Mouse (Mus musculus) forebrain, embryonic 13.5 days (tissue): ENCODE data around the gene Sh3gl2. TPM values are rescaled to one million over a fixed set of nuclear protein-coding genes. Genes with fewer than 3 reads are reported as not detected.

ENCODE experiments used
- ATAC-seq: fragments of 200-750 bp; cut with Nextera tagmentation; 2 replicates; pipeline ENCODE4 v1.8.0; 2017
- H3K27ac ChIP-seq: fragments of 300-500 bp; sonication (generic); 2 replicates; pipeline ENCODE4 v1.5.1; 2015; ENCODE audit warnings: inconsistent platforms, mild to moderate bottlenecking, moderate library complexity
- H3K27me3 ChIP-seq: fragments of 300-500 bp; sonication (generic); 2 replicates; pipeline ENCODE4 v1.6.1; 2015; ENCODE audit warnings: mild to moderate bottlenecking, inconsistent platforms
- H3K36me3 ChIP-seq: fragments of 300-500 bp; sonication (generic); 2 replicates; pipeline ENCODE4 v1.6.1; 2015; ENCODE audit warnings: mild to moderate bottlenecking, inconsistent platforms; ENCODE audit not compliant: poor library complexity, severe bottlenecking
- H3K4me1 ChIP-seq: fragments of 300-500 bp; sonication (generic); 2 replicates; pipeline ENCODE4 v1.6.1; 2015; ENCODE audit warnings: inconsistent platforms
- H3K4me2 ChIP-seq: fragments of 300-500 bp; sonication (generic); 2 replicates; pipeline ENCODE4 v1.6.1; 2015; ENCODE audit warnings: inconsistent platforms, mild to moderate bottlenecking, moderate library complexity
- H3K4me3 ChIP-seq: fragments of 300-500 bp; sonication (generic); 2 replicates; pipeline ENCODE4 v1.5.1; 2015; ENCODE audit warnings: mild to moderate bottlenecking, inconsistent platforms
- H3K9ac ChIP-seq: fragments of 300-500 bp; sonication (generic); 2 replicates; pipeline ENCODE4 v1.6.1; 2015; ENCODE audit warnings: mild to moderate bottlenecking, inconsistent platforms
- H3K9me3 ChIP-seq: fragments of 300-500 bp; sonication (generic); replicated peaks from 2 replicates; pipeline ENCODE4 v1.6.1; 2016; ENCODE audit warnings: inconsistent platforms
- WGBS: fragments of 180-500 bp; shearing (Covaris S2); methylation state at CpG from one replicate; pipeline ENCODE4 v1.1.7; 2015; 5-methylcytosine and 5-hydroxymethylcytosine counted together
- polyA plus RNA-seq: library from polyadenylated mRNA; unstranded; fragments of >200 nt; fragmentation: Nextera tagmentation; extraction: Ambion mirVana; gene quantifications from 2 replicates; pipeline ENCODE4 v1.2.1, GENCODE M21; 2015

Gene Sh3gl2
- polyA plus RNA-seq, 1 experiment from 2014 or later: 30.9 TPM

DNA sequence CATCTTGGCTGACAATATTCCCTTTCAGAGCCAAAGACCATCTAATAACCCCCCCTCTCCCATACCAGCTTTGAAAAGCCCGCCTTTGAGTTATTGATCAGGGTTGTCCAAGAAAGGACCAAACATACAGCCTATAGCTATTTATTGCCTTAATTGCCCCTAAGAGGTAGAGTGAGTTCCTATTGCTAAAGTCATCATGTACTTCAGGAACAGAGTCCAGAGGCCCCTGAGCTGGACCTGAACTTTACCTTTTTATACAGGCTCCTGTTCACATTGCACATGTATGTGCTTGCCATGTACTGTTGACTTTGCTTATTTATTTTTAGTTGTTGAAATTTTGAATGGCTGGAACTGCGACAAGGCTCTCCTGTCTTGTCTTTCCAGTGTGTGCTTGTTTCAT, 37.6 kb downstream of the Sh3gl2 start:
- no peak for ATAC-seq
- 96% methylated on average over 2 of the region's 2 CpGs for WGBS
- Histone ChIP-seq H3K27me3 (peaks cover 13% of the 10 kb centered on the region), H3K4me1 (no peaks in the 10 kb centered on the region), H3K9me3 (no peaks in the 10 kb centered on the region), H3K9ac (no peak overlapping the region), H3K36me3 (no peaks in the 10 kb centered on the region), H3K27ac (no peak overlapping the region), H3K4me2 (no peak overlapping the region), H3K4me3 (no peak overlapping the region)

DNA sequence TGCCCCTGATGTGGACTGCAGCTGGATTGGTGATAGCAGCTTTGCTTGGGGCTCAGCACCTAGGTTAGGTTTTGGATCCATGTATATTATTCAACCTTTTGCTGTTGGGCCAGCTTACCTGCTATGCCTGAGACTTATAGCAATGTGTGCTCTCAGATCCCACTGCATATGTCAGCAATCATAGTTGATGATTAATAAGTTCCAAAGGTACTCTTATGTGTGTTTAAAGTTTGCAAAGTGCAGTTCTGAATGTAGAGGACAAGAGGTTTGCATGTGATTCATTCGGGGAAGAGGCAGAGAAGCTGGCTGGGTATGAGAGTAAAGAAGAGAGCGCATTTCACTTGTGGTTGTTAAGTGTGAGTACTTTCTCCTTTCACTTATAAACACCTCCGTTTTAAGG, 43.7 kb downstream of the Sh3gl2 start:
- peaks cover 21% of the 10 kb centered on the region for H3K4me1 ChIP-seq

DNA sequence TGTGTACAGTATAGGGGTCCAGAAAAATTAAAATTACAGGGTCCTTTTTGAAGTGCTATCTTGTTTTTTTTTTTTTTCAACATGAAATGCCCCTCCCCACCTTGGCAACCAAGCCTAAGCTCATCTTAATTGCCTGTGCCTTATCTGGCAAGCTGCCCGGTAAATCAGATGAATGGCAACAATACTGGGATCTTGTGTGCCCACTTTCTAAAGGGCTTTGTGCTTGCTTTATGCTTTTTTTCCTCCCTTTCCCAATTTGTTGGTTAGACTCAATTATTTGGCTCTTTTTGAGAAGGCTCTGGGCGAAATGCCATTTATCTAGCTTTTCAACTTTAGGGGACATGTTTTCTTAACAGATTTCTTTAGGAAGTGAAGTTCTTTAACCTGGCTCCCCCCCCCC, 45.3 kb downstream of the Sh3gl2 start:
- H3K36me3 ChIP-seq: no peaks in the 10 kb centered on the region
- H3K4me2 ChIP-seq: no peak overlapping the region
- peaks cover 53% of the 10 kb centered on the region for H3K27me3 ChIP-seq
- no peak overlapping the region for H3K4me3 ChIP-seq
- H3K9ac ChIP-seq: no peak overlapping the region
- no peaks in the 10 kb centered on the region for H3K9me3 ChIP-seq
- no peak overlapping the region for H3K27ac ChIP-seq
- peak; percentile 80 for ATAC-seq
- WGBS: 4% methylated on average over 2 of the region's 2 CpGs
- H3K4me1 ChIP-seq: peaks cover 21% of the 10 kb centered on the region

More for the DNA sequence above, 43.7 kb downstream of the Sh3gl2 start:
- ATAC-seq: no peak
- Histone ChIP-seq H3K27me3 (peaks cover 49% of the 10 kb centered on the region), H3K4me2 (no peak overlapping the region), H3K4me3 (no peak overlapping the region), H3K9ac (no peak overlapping the region), H3K36me3 (no peaks in the 10 kb centered on the region), H3K9me3 (no peaks in the 10 kb centered on the region), H3K27ac (no peak overlapping the region)
- 90% methylated on average over 3 of the region's 3 CpGs for WGBS

DNA sequence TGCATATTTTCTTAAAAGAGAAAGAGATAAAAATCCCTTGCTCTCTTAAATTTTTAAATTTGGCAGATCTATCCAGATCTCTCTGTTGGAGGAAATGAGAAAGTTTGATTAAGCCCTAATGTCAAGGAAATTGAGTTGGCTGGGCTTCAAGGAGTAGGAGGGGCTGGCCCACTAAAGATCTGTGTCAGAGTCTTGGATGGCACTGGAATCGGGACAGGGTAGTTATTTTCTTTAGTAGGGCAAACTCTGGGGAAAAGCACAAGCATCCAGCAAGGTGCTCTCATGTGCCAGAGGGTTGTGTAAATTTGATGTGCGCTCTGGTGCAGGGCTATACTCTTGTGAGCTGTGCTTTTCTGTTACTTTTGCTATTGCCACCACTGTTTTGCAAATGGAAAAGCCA, 45.9 kb downstream of the Sh3gl2 start:
- peak; percentile 48 for ATAC-seq
- Histone ChIP-seq H3K36me3 (no peaks in the 10 kb centered on the region), H3K4me1 (peaks cover 21% of the 10 kb centered on the region), H3K9ac (no peak overlapping the region), H3K27me3 (peaks cover 52% of the 10 kb centered on the region), H3K27ac (no peak overlapping the region), H3K9me3 (no peaks in the 10 kb centered on the region), H3K4me2 (no peak overlapping the region; the same call in 1 of the 2 replicates), H3K4me3 (no peak overlapping the region)
- WGBS: 41% methylated on average over 2 of the region's 2 CpGs

DNA sequence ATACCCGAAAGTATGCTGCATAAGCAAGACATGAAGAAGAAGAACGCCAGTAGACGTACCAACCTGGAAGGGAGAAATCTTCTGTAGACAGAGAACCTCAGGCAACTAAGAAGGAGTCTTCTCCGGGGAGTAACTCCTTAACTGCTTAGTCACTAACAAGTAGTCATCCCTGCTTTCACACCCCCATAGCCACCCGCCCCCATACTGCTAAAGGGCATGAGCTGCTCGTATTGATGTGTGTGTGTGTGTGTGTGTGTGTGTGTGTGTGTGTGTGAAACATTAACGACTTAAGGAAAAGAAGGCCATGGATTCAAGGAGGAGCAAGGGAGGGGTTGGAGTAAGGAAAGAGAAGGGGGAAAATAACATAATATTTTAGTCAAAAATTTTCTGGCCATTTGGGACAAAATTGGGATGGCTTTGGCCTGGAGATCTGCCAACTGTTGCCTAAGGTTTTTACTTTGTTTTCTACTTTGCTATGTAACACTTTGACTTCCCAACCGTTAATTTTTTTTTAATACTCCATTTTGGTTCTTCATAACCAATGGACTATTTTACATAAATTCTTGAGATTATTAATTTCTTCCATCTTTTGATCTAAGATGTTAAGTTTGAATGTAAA, 51.0 kb downstream of the Sh3gl2 start:
- no peak overlapping the region for H3K4me3 ChIP-seq
- H3K9me3 ChIP-seq: no peaks in the 10 kb centered on the region
- peaks cover 34% of the 10 kb centered on the region for H3K4me1 ChIP-seq
- no peaks in the 10 kb centered on the region for H3K36me3 ChIP-seq
- WGBS: 85% methylated on average over 8 of the region's 8 CpGs
- no peak for ATAC-seq
- peaks cover 21% of the 10 kb centered on the region; the same call in 1 of the 2 replicates for H3K27me3 ChIP-seq
- H3K4me2 ChIP-seq: no peak overlapping the region
- no peak overlapping the region for H3K9ac ChIP-seq
- H3K27ac ChIP-seq: no peak overlapping the region

DNA sequence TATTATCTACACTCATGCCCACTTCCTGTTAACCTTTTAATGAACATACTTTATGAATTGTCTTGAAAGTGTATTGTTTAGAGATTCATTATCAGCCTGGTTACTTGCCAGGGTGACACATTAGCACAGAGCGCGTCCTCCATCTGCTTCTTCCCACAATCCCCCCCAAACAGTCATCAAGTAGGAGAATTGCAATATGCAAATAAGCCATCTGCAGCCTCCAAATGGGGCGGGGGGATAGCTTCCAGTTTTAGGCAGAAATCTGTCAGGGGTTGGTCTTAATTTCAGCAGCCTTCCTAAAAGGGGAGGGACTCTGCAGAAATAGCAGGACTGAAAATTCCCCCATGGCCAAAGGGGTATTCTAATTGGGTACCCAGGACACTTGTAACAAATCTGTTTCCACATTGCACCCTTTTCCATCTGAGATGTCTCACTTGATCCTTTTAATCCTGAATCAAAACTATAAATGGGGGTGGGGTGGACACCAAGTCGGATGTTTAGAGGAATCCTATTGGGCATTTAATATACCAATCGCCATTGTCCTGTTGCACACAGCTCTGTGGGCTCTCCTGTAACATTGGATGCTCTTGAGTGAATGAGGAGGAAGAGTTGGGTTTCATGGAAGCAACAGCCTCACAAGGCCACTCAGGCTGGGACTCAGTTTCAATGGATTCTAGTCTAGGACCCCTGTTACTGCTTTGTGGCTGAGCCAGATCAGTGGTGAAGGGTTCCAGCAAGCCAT, 51.7 kb downstream of the Sh3gl2 start:
- WGBS: 58% methylated on average over 5 of the region's 5 CpGs
- no peak overlapping the region for H3K9ac ChIP-seq
- H3K4me3 ChIP-seq: no peak overlapping the region
- H3K27me3 ChIP-seq: peaks cover 15% of the 10 kb centered on the region; the same call in 1 of the 2 replicates
- peak; percentile 89 for ATAC-seq
- peaks cover 28% of the 10 kb centered on the region for H3K4me1 ChIP-seq
- peak overlapping the region; percentile 63 for H3K27ac ChIP-seq
- H3K9me3 ChIP-seq: no peaks in the 10 kb centered on the region
- no peak overlapping the region for H3K4me2 ChIP-seq
- H3K36me3 ChIP-seq: no peaks in the 10 kb centered on the region

DNA sequence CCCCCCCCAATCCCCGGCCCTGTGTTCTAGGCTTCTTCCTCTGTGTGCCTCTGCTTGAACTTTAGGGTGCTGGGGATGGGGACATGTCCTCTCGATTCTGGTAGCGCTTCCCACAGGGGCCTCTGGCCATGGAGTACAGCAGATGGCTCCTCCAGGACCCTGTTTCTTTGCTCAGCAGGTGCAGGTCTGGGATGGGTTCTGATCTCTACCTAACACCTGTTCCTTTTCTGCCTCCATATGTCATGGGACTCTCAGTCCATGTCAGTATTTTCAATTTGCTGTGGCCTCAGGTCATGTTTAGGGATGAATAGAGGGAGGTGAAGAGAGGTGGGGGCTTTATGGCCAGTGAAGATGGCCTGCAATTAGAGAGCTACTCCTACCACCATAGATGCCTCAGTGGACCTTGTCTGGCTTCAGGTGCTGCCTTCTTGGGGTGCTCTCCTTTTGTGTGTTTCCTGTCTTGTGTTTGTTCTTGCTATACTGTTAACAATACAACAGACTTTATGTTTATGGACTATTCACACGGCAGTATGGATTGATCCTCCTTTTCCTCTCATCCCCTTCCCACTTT, 52.9 kb downstream of the Sh3gl2 start:
- Histone ChIP-seq H3K36me3 (no peaks in the 10 kb centered on the region), H3K4me2 (no peak overlapping the region), H3K27me3 (peaks cover 6% of the 10 kb centered on the region; the same call in 1 of the 2 replicates), H3K4me1 (peaks cover 28% of the 10 kb centered on the region), H3K27ac (no peak overlapping the region), H3K4me3 (no peak overlapping the region), H3K9ac (no peak overlapping the region), H3K9me3 (no peaks in the 10 kb centered on the region)
- WGBS: 93% methylated on average over 3 of the region's 4 CpGs
- ATAC-seq: no peak

DNA sequence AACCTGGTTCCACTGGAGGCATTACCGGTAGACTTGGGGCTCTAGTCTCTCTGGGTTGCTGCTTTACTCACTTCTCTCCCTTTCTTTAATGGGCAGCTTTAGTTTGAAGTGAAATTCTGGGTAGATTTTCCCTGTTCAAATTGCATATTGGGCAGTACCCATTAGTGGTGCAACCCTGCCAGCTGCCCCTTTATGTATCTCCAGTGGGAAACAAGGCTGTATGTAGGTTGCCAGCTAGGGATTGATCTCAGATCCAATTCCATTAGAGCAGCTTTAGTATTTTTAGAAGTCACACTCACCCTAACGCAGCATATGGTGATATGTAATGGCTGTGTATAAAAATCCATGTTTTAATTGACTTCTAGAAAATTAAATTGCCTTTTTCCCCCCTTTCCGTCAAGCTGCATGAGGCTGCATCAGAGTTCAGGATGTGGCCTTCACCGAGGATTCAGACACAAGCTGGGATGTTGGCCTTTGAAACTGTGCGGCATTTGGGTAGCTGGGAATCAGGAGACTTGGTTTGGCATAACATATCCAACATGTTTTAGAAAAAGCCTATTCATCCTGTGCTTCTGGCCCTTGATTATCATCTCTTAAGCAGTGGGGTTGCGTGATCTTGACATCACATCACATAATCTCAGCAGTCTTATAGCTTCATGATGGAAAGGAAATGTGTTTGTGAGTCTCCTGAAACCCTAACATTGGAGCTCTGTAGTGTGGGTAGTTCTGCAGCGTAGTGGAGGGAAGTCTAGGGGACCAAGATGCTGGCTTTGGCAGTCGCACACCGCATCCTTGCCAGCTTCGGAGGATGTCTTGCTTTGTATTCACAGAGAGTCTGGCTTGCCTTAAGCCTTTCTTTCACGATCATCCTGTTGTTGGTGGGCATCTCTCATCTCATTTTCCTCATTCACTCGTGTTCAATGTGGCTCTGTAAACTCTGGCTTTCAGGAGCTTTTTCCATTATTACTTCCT, 56.0 kb downstream of the Sh3gl2 start:
- no peaks in the 10 kb centered on the region for H3K9me3 ChIP-seq
- no peak overlapping the region for H3K9ac ChIP-seq
- no peak overlapping the region for H3K4me2 ChIP-seq
- no peaks in the 10 kb centered on the region for H3K36me3 ChIP-seq
- no peak overlapping the region for H3K4me3 ChIP-seq
- peaks cover 28% of the 10 kb centered on the region for H3K4me1 ChIP-seq
- peak; percentile 31; the same call in 1 of the 2 replicates for ATAC-seq
- H3K27me3 ChIP-seq: no peaks in the 10 kb centered on the region
- WGBS: 74% methylated on average over 12 of the region's 12 CpGs
- peak overlapping the region; percentile 76 for H3K27ac ChIP-seq

DNA sequence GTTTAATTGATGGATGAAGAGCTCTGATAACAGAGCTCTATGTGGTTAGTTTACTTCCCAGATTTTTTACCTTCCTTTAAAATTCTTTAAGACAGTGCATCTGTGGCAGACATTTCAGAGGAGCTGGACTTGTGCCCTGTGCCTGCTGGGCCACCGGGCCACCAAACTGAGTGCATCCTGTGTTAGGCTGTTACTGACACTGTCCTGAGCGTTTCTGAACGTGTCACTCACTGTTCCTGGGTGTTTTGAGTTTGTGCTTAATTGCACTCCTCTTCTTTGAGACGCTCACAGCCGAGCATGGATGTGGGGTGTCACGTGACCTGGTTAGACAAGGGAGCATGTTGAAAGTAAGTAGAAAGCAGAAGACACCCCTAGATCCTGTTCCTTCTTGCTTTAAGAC, 57.2 kb downstream of the Sh3gl2 start:
- H3K4me3 ChIP-seq: no peak overlapping the region
- H3K9ac ChIP-seq: no peak overlapping the region
- H3K27ac ChIP-seq: peak overlapping the region; percentile 36
- WGBS: 53% methylated on average over 6 of the region's 6 CpGs
- H3K4me1 ChIP-seq: peaks cover 19% of the 10 kb centered on the region
- no peaks in the 10 kb centered on the region for H3K27me3 ChIP-seq
- ATAC-seq: no peak
- H3K36me3 ChIP-seq: no peaks in the 10 kb centered on the region
- H3K4me2 ChIP-seq: no peak overlapping the region
- H3K9me3 ChIP-seq: no peaks in the 10 kb centered on the region

DNA sequence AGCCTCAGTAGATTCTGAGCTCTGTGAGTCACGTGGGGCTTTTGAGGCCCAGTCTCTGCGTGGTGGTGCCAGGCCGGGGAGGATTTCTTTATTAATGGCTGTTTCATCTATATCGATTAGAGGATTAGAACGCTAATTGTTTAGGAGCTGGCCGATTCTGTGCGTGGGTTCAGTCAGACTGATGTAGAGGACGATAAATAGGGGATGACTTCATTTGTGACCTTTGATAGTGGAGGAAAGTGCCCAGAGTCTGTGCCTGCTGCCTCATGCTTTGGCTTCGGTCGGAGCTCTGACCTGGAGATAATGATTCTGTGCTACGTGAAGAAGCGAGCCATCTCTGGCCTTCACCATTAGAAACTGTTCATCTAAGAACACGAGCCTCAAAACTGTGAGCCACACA, 57.7 kb downstream of the Sh3gl2 start:
- Histone ChIP-seq H3K4me1 (peaks cover 16% of the 10 kb centered on the region), H3K36me3 (no peaks in the 10 kb centered on the region), H3K4me3 (no peak overlapping the region), H3K9me3 (no peaks in the 10 kb centered on the region), H3K27me3 (no peaks in the 10 kb centered on the region), H3K4me2 (no peak overlapping the region), H3K9ac (no peak overlapping the region), H3K27ac (peak overlapping the region; percentile 36; the same call in 1 of the 2 replicates)
- no peak for ATAC-seq
- 70% methylated on average over 13 of the region's 13 CpGs for WGBS

DNA sequence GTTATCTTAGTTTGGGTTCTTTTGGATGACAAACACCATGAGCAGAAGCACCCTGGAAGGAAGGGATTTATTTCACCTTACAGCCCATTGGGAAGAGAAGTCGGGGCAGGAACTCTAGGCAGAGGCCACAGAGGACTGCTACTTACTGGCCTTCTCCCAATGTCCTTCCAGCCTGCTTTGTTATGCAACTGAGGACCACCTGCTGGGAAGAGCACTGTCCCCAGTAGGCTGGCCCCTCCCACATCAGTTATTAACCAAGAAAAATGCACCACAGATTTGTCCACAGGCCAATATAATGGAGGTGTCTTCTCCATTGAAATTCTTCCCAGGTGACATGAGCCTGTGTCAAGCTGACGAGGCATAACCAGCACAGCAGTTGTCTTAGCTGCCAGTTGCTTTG, 62.5 kb downstream of the Sh3gl2 start:
- Histone ChIP-seq H3K27ac (no peak overlapping the region), H3K36me3 (no peaks in the 10 kb centered on the region), H3K9ac (no peak overlapping the region), H3K4me3 (no peak overlapping the region), H3K9me3 (no peaks in the 10 kb centered on the region), H3K4me2 (no peak overlapping the region), H3K4me1 (0 out of 2 replicates have a peak, but pooled peaks cover 2% of the 10 kb centered on the region), H3K27me3 (no peaks in the 10 kb centered on the region)
- 76% methylated on average over 2 of the region's 2 CpGs for WGBS
- ATAC-seq: no peak
